Mouse (Mus musculus): ENCODE measurements around the gene Trabd.

Trabd gene

GRCm38 (mm10) chr15:89088607-89089247 is 13.8 kb downstream of the Trabd start, which contains the start of gene Selenoo:
TSS of gene Selenoo (plus strand) at chr15:89089084.
- H3K27me3 ChIP-seq (ENCODE audit: insufficient read depth, low read length): peaks cover 16% of the 10 kb centered on the region
- H3K9me3 ChIP-seq (ENCODE audit: low read length): no peaks in the 10 kb centered on the region
- peaks cover 25% of the 10 kb centered on the region for H3K4me1 ChIP-seq (replicated peaks; ENCODE audit: low read depth, low read length)
- peak within 1 kb of the TSS; percentile 92 for H3K4me3 ChIP-seq (replicated peaks; ENCODE audit: low read length)
- peaks cover 35% of the 10 kb centered on the region for H3K36me3 ChIP-seq (ENCODE audit: insufficient read depth, low read length)
- TF ChIP-seq NANOG (IDR thresholded peaks at IDR 0.05; ENCODE audit: borderline replicate concordance, low read length): no peak
- TF ChIP-seq POU5F1 (IDR thresholded peaks at IDR 0.05; ENCODE audit: borderline replicate concordance, low read length): no peak
- no peak for TF ChIP-seq CTCF (conservative IDR thresholded peaks at IDR 0.05; ENCODE audit: low read length)

- peak overlapping the region; percentile 92 for H3K4me3 ChIP-seq (replicated peaks; ENCODE audit: low read length)
- peaks cover 25% of the 10 kb centered on the region for H3K4me1 ChIP-seq (replicated peaks; ENCODE audit: low read depth, low read length)
- no peaks in the 10 kb centered on the region for H3K9me3 ChIP-seq (ENCODE audit: low read length)
- TF ChIP-seq CTCF (conservative IDR thresholded peaks at IDR 0.05; ENCODE audit: low read length) (no peak), POU5F1 (IDR thresholded peaks at IDR 0.05; ENCODE audit: borderline replicate concordance, low read length) (no peak), NANOG (IDR thresholded peaks at IDR 0.05; ENCODE audit: borderline replicate concordance, low read length) (no peak)
- peaks cover 35% of the 10 kb centered on the region for H3K36me3 ChIP-seq (ENCODE audit: insufficient read depth, low read length)
- peaks cover 16% of the 10 kb centered on the region for H3K27me3 ChIP-seq (ENCODE audit: insufficient read depth, low read length)
Observed at GRCm38 (mm10) chr15:89089248-89090051, 14.5 kb downstream of the Trabd start.

- H3K36me3 ChIP-seq (ENCODE audit: insufficient read depth, low read length): peaks cover 35% of the 10 kb centered on the region
- peaks cover 15% of the 10 kb centered on the region for H3K4me1 ChIP-seq (replicated peaks; ENCODE audit: low read depth, low read length)
- H3K4me3 ChIP-seq (replicated peaks; ENCODE audit: low read length): no peak overlapping the region
Observed at GRCm38 (mm10) chr15:89090662-89091061, 15.7 kb downstream of the Trabd start.

GRCm38 (mm10) chr15:89092181-89092580 is 17.3 kb downstream of the Trabd start:
- Histone ChIP-seq H3K36me3 (ENCODE audit: insufficient read depth, low read length) (peaks cover 39% of the 10 kb centered on the region), H3K4me1 (replicated peaks; ENCODE audit: low read depth, low read length) (peaks cover 11% of the 10 kb centered on the region), H3K9me3 (ENCODE audit: low read length) (no peaks in the 10 kb centered on the region), H3K4me3 (replicated peaks; ENCODE audit: low read length) (no peak overlapping the region), H3K27me3 (ENCODE audit: insufficient read depth, low read length) (peaks cover 16% of the 10 kb centered on the region)
- no peak for TF ChIP-seq CTCF (conservative IDR thresholded peaks at IDR 0.05; ENCODE audit: low read length)
- no peak for TF ChIP-seq POU5F1 (IDR thresholded peaks at IDR 0.05; ENCODE audit: borderline replicate concordance, low read length)
- no peak for TF ChIP-seq NANOG (IDR thresholded peaks at IDR 0.05; ENCODE audit: borderline replicate concordance, low read length)

More at GRCm38 (mm10) chr15:89090662-89091061, 15.7 kb downstream of the Trabd start:
- TF ChIP-seq POU5F1 (IDR thresholded peaks at IDR 0.05; ENCODE audit: borderline replicate concordance, low read length): no peak
- TF ChIP-seq CTCF (conservative IDR thresholded peaks at IDR 0.05; ENCODE audit: low read length): no peak
- TF ChIP-seq NANOG (IDR thresholded peaks at IDR 0.05; ENCODE audit: borderline replicate concordance, low read length): no peak
- peaks cover 16% of the 10 kb centered on the region for H3K27me3 ChIP-seq (ENCODE audit: insufficient read depth, low read length)
- no peaks in the 10 kb centered on the region for H3K9me3 ChIP-seq (ENCODE audit: low read length)

GRCm38 (mm10) chr15:89097450-89097849 is 22.5 kb downstream of the Trabd start:
- Histone ChIP-seq H3K4me3 (replicated peaks; ENCODE audit: low read length) (no peak overlapping the region), H3K27me3 (ENCODE audit: insufficient read depth, low read length) (no peaks in the 10 kb centered on the region), H3K4me1 (replicated peaks; ENCODE audit: low read depth, low read length) (no peaks in the 10 kb centered on the region; the same call in 1 of the 2 replicates), H3K36me3 (ENCODE audit: insufficient read depth, low read length) (peaks cover 92% of the 10 kb centered on the region), H3K9me3 (ENCODE audit: low read length) (no peaks in the 10 kb centered on the region)
- TF ChIP-seq NANOG (IDR thresholded peaks at IDR 0.05; ENCODE audit: borderline replicate concordance, low read length): no peak
- no peak for TF ChIP-seq POU5F1 (IDR thresholded peaks at IDR 0.05; ENCODE audit: borderline replicate concordance, low read length)
- no peak for TF ChIP-seq CTCF (conservative IDR thresholded peaks at IDR 0.05; ENCODE audit: low read length)

GRCm38 (mm10) chr15:89098616-89099015 is 23.7 kb downstream of the Trabd start:
- no peak for TF ChIP-seq CTCF (conservative IDR thresholded peaks at IDR 0.05; ENCODE audit: low read length)
- Histone ChIP-seq H3K36me3 (ENCODE audit: insufficient read depth, low read length) (peaks cover 99% of the 10 kb centered on the region), H3K4me1 (replicated peaks; ENCODE audit: low read depth, low read length) (peaks cover 3% of the 10 kb centered on the region), H3K4me3 (replicated peaks; ENCODE audit: low read length) (no peak overlapping the region), H3K27me3 (ENCODE audit: insufficient read depth, low read length) (no peaks in the 10 kb centered on the region), H3K9me3 (ENCODE audit: low read length) (no peaks in the 10 kb centered on the region)

GRCm38 (mm10) chr15:89100823-89101222 is 25.9 kb downstream of the Trabd start:
- no peaks in the 10 kb centered on the region for H3K27me3 ChIP-seq (ENCODE audit: insufficient read depth, low read length)
- TF ChIP-seq CTCF (conservative IDR thresholded peaks at IDR 0.05; ENCODE audit: low read length): no peak
- no peak for TF ChIP-seq NANOG (IDR thresholded peaks at IDR 0.05; ENCODE audit: borderline replicate concordance, low read length)
- no peak for TF ChIP-seq POU5F1 (IDR thresholded peaks at IDR 0.05; ENCODE audit: borderline replicate concordance, low read length)

GRCm38 (mm10) chr15:89102646-89103045 is 27.7 kb downstream of the Trabd start:
- TF ChIP-seq CTCF (conservative IDR thresholded peaks at IDR 0.05; ENCODE audit: low read length) (no peak), POU5F1 (IDR thresholded peaks at IDR 0.05; ENCODE audit: borderline replicate concordance, low read length) (no peak), NANOG (IDR thresholded peaks at IDR 0.05; ENCODE audit: borderline replicate concordance, low read length) (no peak)
- Histone ChIP-seq H3K9me3 (ENCODE audit: low read length) (no peaks in the 10 kb centered on the region), H3K36me3 (ENCODE audit: insufficient read depth, low read length) (peaks cover 100% of the 10 kb centered on the region), H3K4me3 (replicated peaks; ENCODE audit: low read length) (no peak overlapping the region), H3K27me3 (ENCODE audit: insufficient read depth, low read length) (no peaks in the 10 kb centered on the region), H3K4me1 (replicated peaks; ENCODE audit: low read depth, low read length) (peaks cover 3% of the 10 kb centered on the region)

More at GRCm38 (mm10) chr15:89100823-89101222, 25.9 kb downstream of the Trabd start:
- Histone ChIP-seq H3K4me3 (replicated peaks; ENCODE audit: low read length) (no peak overlapping the region), H3K36me3 (ENCODE audit: insufficient read depth, low read length) (peaks cover 99% of the 10 kb centered on the region), H3K4me1 (replicated peaks; ENCODE audit: low read depth, low read length) (peaks cover 3% of the 10 kb centered on the region), H3K9me3 (ENCODE audit: low read length) (no peaks in the 10 kb centered on the region)

Measured in E14TG2a.4 (cell line).